Mouse (Mus musculus) kidney, embryonic 14.5 days (tissue): ENCODE measurements around the gene Trim24. TPM values are rescaled to one million over a fixed set of nuclear protein-coding genes. Genes with fewer than 3 reads are reported as not detected.

Experiments
- ATAC-seq: fragments of 200-750 bp; cut with Nextera tagmentation; 2 replicates; pipeline ENCODE4 v1.8.0; 2017; ENCODE audit warnings: moderate number of reproducible peaks, mild to moderate bottlenecking, moderate TSS enrichment, moderate library complexity; ENCODE audit not compliant: low FRiP score, low TSS enrichment
- H3K27ac ChIP-seq: fragments of 300-500 bp; sonication (generic); 2 replicates; pipeline ENCODE4 v1.5.1; 2014; ENCODE audit warnings: low read depth, mild to moderate bottlenecking, low read length, moderate library complexity, mixed read lengths
- H3K27me3 ChIP-seq: fragments of 300-500 bp; sonication (generic); 2 replicates; pipeline ENCODE4 v1.6.1; 2014; ENCODE audit warnings: mild to moderate bottlenecking, low read length; ENCODE audit not compliant: control insufficient read depth, insufficient read depth
- H3K36me3 ChIP-seq: fragments of 300-500 bp; sonication (generic); 2 replicates; pipeline ENCODE4 v1.6.1; 2014; ENCODE audit warnings: low read length, mixed read lengths; ENCODE audit not compliant: control insufficient read depth, insufficient read depth
- H3K4me1 ChIP-seq: fragments of 300-500 bp; sonication (generic); 2 replicates; pipeline ENCODE4 v1.6.1; 2014; ENCODE audit warnings: low read length, mixed read lengths; ENCODE audit not compliant: control insufficient read depth, insufficient read depth
- H3K4me2 ChIP-seq: fragments of 300-500 bp; sonication (generic); replicated peaks from 2 replicates; pipeline ENCODE4 v1.6.1; 2014; ENCODE audit warnings: low read depth, mild to moderate bottlenecking, low read length
- H3K4me3 ChIP-seq: fragments of 300-500 bp; sonication (generic); 2 replicates; pipeline ENCODE4 v1.5.1; 2014; ENCODE audit warnings: mild to moderate bottlenecking, low read length
- H3K9ac ChIP-seq: fragments of 300-500 bp; sonication (generic); 2 replicates; pipeline ENCODE4 v1.6.1; 2014; ENCODE audit warnings: low read depth, mild to moderate bottlenecking, low read length, moderate library complexity
- H3K9me3 ChIP-seq: fragments of 300-500 bp; sonication (generic); 2 replicates; pipeline ENCODE4 v1.6.1; 2016; ENCODE audit warnings: low read length; ENCODE audit not compliant: control insufficient read depth
- WGBS: fragments of 180-500 bp; shearing (Covaris S2); extraction: QIAGEN DNeasy Blood & Tissue Kit; methylation state at CpG from one replicate; pipeline ENCODE4 v1.1.7; 2014; 5-methylcytosine and 5-hydroxymethylcytosine counted together
- polyA plus RNA-seq: library from polyadenylated mRNA; unstranded; fragments of >200 nt; fragmentation: Nextera tagmentation; extraction: Ambion mirVana; gene quantifications from 2 replicates; pipeline ENCODE4 v1.2.1, GENCODE M21; 2014

Trim24 gene
- polyA plus RNA-seq, 1 experiment from 2014 or later = 34.2 TPM

- H3K9me3 ChIP-seq = peaks cover 46% of the 10 kb centered on the region
- no peak overlapping the region for H3K4me3 ChIP-seq
- H3K27me3 ChIP-seq = no peaks in the 10 kb centered on the region
- peaks cover 21% of the 10 kb centered on the region for H3K36me3 ChIP-seq
- no peak overlapping the region for H3K9ac ChIP-seq
- no peak for ATAC-seq
- H3K4me2 ChIP-seq = no peak overlapping the region
- no peak overlapping the region for H3K27ac ChIP-seq
- WGBS = 95% methylated on average over 3 of the region's 3 CpGs
- H3K4me1 ChIP-seq = no peaks in the 10 kb centered on the region
Observed at GRCm38 (mm10) chr6:37880586-37880985, 10.0 kb downstream of the Trim24 start.

- H3K4me1 ChIP-seq = no peaks in the 10 kb centered on the region
- no peak overlapping the region for H3K4me2 ChIP-seq
- H3K9ac ChIP-seq = no peak overlapping the region
- no peaks in the 10 kb centered on the region for H3K36me3 ChIP-seq
- peaks cover 9% of the 10 kb centered on the region; the same call in 1 of the 2 replicates for H3K9me3 ChIP-seq
- H3K27ac ChIP-seq = no peak overlapping the region
- H3K4me3 ChIP-seq = no peak overlapping the region
- ATAC-seq = no peak
- no peaks in the 10 kb centered on the region for H3K27me3 ChIP-seq
- WGBS = 87% methylated on average over 2 of the region's 2 CpGs
Observed at GRCm38 (mm10) chr6:37893586-37893985, 23.0 kb downstream of the Trim24 start.

GRCm38 (mm10) chr6:37895646-37896435 lies 25.2 kb downstream of the Trim24 start:
- WGBS = 80% methylated on average over 5 of the region's 5 CpGs
- no peak overlapping the region for H3K4me3 ChIP-seq
- H3K36me3 ChIP-seq = no peaks in the 10 kb centered on the region
- peak; percentile 68; the same call in 1 of the 2 replicates for ATAC-seq
- H3K9ac ChIP-seq = no peak overlapping the region
- no peaks in the 10 kb centered on the region for H3K4me1 ChIP-seq
- no peaks in the 10 kb centered on the region for H3K27me3 ChIP-seq
- peak overlapping the region; percentile 6; the same call in 1 of the 2 replicates for H3K27ac ChIP-seq
- H3K9me3 ChIP-seq = peaks cover 9% of the 10 kb centered on the region; the same call in 1 of the 2 replicates
- no peak overlapping the region for H3K4me2 ChIP-seq

GRCm38 (mm10) chr6:37900221-37900620 lies 29.6 kb downstream of the Trim24 start:
- 93% methylated on average over 2 of the region's 2 CpGs for WGBS
- H3K4me2 ChIP-seq = no peak overlapping the region
- no peak for ATAC-seq
- peaks cover 8% of the 10 kb centered on the region for H3K36me3 ChIP-seq
- H3K9me3 ChIP-seq = no peaks in the 10 kb centered on the region
- no peak overlapping the region for H3K4me3 ChIP-seq
- H3K27me3 ChIP-seq = no peaks in the 10 kb centered on the region
- no peak overlapping the region for H3K27ac ChIP-seq
- no peaks in the 10 kb centered on the region for H3K4me1 ChIP-seq
- H3K9ac ChIP-seq = no peak overlapping the region

GRCm38 (mm10) chr6:37901791-37902190 lies 31.2 kb downstream of the Trim24 start:
- H3K4me3 ChIP-seq = no peak overlapping the region
- 100% methylated on average over 2 of the region's 2 CpGs for whole genome bisulfite sequencing
- H3K36me3 ChIP-seq = peaks cover 23% of the 10 kb centered on the region
- H3K4me2 ChIP-seq = no peak overlapping the region
- no peaks in the 10 kb centered on the region for H3K4me1 ChIP-seq
- no peak overlapping the region for H3K27ac ChIP-seq
- no peak for ATAC-seq
- no peak overlapping the region for H3K9ac ChIP-seq
- H3K27me3 ChIP-seq = no peaks in the 10 kb centered on the region
- no peaks in the 10 kb centered on the region for H3K9me3 ChIP-seq

- H3K36me3 ChIP-seq = peaks cover 27% of the 10 kb centered on the region
- no peak overlapping the region for H3K4me3 ChIP-seq
- no peak overlapping the region for H3K27ac ChIP-seq
- ATAC-seq = no peak
- 61% methylated on average over 1 of the region's 1 CpGs for WGBS
- no peaks in the 10 kb centered on the region for H3K4me1 ChIP-seq
- no peak overlapping the region for H3K4me2 ChIP-seq
- H3K9me3 ChIP-seq = no peaks in the 10 kb centered on the region
- H3K27me3 ChIP-seq = no peaks in the 10 kb centered on the region
- H3K9ac ChIP-seq = no peak overlapping the region
Observed at GRCm38 (mm10) chr6:37903810-37904209, 33.2 kb downstream of the Trim24 start.

GRCm38 (mm10) chr6:37913525-37913924 lies 42.9 kb downstream of the Trim24 start:
- no peak overlapping the region for H3K4me3 ChIP-seq
- ATAC-seq = no peak
- H3K4me1 ChIP-seq = no peaks in the 10 kb centered on the region
- H3K9me3 ChIP-seq = peaks cover 3% of the 10 kb centered on the region; the same call in 1 of the 2 replicates
- H3K27ac ChIP-seq = no peak overlapping the region
- no peaks in the 10 kb centered on the region for H3K27me3 ChIP-seq
- no peak overlapping the region for H3K9ac ChIP-seq
- WGBS = 67% methylated on average over 2 of the region's 2 CpGs
- H3K4me2 ChIP-seq = no peak overlapping the region
- H3K36me3 ChIP-seq = peaks cover 29% of the 10 kb centered on the region

GRCm38 (mm10) chr6:37925104-37925503 lies 54.5 kb downstream of the Trim24 start:
- peaks cover 34% of the 10 kb centered on the region for H3K36me3 ChIP-seq
- no peak for ATAC-seq

GRCm38 (mm10) chr6:37926751-37927150 lies 56.1 kb downstream of the Trim24 start:
- Histone ChIP-seq H3K4me2 (no peak overlapping the region), H3K4me1 (no peaks in the 10 kb centered on the region), H3K27me3 (no peaks in the 10 kb centered on the region), H3K4me3 (no peak overlapping the region), H3K9ac (no peak overlapping the region), H3K9me3 (no peaks in the 10 kb centered on the region), H3K27ac (no peak overlapping the region), H3K36me3 (peaks cover 37% of the 10 kb centered on the region)
- ATAC-seq = no peak
- 100% methylated on average over 1 of the region's 1 CpGs for WGBS

More at GRCm38 (mm10) chr6:37925104-37925503, 54.5 kb downstream of the Trim24 start:
- H3K9ac ChIP-seq = no peak overlapping the region
- H3K27me3 ChIP-seq = no peaks in the 10 kb centered on the region
- H3K4me3 ChIP-seq = no peak overlapping the region
- H3K4me2 ChIP-seq = no peak overlapping the region
- H3K27ac ChIP-seq = no peak overlapping the region
- no peaks in the 10 kb centered on the region for H3K9me3 ChIP-seq
- WGBS = 79% methylated on average over 1 of the region's 1 CpGs
- H3K4me1 ChIP-seq = no peaks in the 10 kb centered on the region
